Mouse (Mus musculus) urinary bladder, adult 2 months (tissue): ENCODE measurements around the gene Orc1. TPM values are rescaled to one million over a fixed set of nuclear protein-coding genes. Genes with fewer than 3 reads are reported as not detected.

ENCODE experiments used
- DNase-seq: peaks from one replicate; pipeline ENCODE4 v3.0.0; 2022; ENCODE audit warnings: low spot score
- polyA plus RNA-seq: library from polyadenylated mRNA; depleted of rRNA; stranded (reverse); fragments of >200 nt; gene quantifications from 2 replicates; pipeline ENCODE4 v1.2.3, GENCODE M21; 2012; rRNA removed

The Orc1 gene
- polyA plus RNA-seq, 1 experiment, result 0.34 TPM

DNA sequence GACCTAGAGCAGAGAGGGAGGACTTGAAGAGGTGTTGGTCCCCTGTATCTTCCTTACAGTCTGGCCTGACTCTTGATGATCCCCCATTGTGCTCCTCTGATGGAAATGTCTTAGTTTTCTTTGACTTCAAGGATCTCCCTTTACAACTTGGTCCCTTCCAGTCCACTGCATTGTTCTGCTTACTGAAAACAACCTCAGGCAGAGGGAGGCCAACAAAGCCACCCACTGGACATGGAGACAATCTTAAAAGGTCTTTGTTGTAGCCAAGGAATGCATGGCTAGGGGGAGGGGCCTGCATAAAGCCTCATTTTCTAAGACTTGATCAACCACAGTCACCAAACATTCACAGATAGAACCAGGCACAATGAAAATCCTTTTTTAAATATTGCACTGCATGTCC, 55.9 kb downstream of the Orc1 start:
- DNase-seq, result no peak

DNA sequence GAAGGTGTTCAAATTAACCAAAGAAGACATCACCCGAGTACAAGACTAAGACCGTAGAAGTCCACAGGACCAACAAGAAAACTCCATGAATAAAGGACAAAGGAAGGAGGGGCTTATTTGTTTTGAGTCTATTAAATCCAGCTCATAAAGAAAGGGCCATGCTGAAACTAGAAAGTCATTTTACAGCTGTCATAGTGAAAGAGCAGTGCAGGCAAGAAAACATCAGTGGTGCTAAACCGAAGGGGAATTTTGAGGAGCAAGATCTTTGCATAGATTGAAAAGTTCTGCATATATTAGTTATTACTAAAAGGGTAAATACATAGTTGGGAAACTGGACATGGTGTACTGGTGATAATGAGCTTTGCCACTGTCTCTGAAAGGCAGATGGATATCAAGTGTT, 58.5 kb downstream of the Orc1 start:
- no peak for DNase-seq

DNA sequence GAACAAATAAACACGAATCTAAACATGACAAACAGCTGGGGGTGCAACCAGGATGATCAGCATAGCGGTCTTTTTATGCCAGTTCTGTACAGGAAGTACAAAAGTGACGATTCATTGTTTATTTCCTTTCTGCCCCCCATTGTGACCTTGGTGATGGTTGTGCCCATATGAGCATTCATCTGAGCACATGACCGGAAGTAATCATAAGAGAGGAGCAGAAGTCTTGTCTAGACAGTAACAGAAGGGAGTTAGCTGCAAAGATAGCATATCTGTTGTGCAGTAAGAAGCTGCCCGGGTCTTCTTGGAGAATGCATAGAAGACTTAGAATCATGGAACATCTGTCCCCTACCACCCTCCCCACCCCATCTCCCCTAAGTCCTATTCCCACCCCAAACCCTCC, 59.5 kb downstream of the Orc1 start:
- DNase-seq, result no peak

DNA sequence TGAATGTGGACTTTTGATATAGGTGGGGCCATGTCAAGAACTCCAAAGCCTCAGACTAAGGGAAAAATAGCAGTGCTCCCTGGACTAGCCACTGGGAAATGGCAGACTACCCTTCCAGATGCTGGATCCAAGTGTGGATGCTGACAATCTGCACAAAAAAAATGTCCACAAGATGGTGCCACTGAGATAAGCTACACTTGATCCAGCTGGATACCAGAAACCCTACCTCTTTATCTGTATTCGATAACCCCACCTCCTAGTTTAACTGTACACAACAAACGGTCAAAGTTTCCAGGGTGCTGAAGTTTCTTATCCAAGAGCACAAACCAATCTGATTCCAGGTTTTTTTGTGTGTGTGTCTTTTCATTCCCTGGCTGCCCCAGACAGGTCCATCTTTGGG, 85.2 kb downstream of the Orc1 start:
- no peak for DNase-seq

Other genes with a start within 250 kb of the Orc1 start
- gene Shisal2a, start 196.1 kb upstream of the Orc1 start, polyA plus RNA-seq, result 0.15 TPM in 1 of 2 replicates, not detected in the other
- gene Gpx7, start 172.5 kb upstream of the Orc1 start, polyA plus RNA-seq, result 34.5 and 34.8 TPM in 2 replicates
- 37.9 and 44.8 TPM in 2 replicates for gene Tut4, start 120.0 kb upstream of the Orc1 start, polyA plus RNA-seq
- 29.1 and 30.9 TPM in 2 replicates for gene Prpf38a, start 87 bp upstream of the Orc1 start, polyA plus RNA-seq
- 37.5 and 39.2 TPM in 2 replicates for gene Cc2d1b, start 40.5 kb downstream of the Orc1 start, polyA plus RNA-seq
- gene 3110021N24Rik, start 140.2 kb downstream of the Orc1 start, polyA plus RNA-seq, result 0.12 and 0.13 TPM in 2 replicates
- 5.0 and 7.6 TPM in 2 replicates for gene Zfyve9, start 201.4 kb downstream of the Orc1 start, polyA plus RNA-seq